Mouse (Mus musculus) left cerebral cortex, adult 8-10 months (tissue): ENCODE results near the gene Nectin1. TPM values are rescaled to one million over a fixed set of nuclear protein-coding genes. Genes with fewer than 3 reads are reported as not detected.
A peak's percentile ranks its signal among the peaks of the same experiment; 100 is the strongest.

Experiments used
- DNase-seq, 2 experiments: peaks; one replicate each; pipeline ENCODE4 v3.0.0; 2022; ENCODE audit warnings: low spot score in 2 of 2
- total RNA-seq, 4 experiments: library from RNA; stranded (reverse); gene quantifications; 2 replicates each; pipeline ENCODE4 v1.2.4; 2022

Nectin1 gene
- total RNA-seq, 4 experiments from 2014 or later, result 53.8 to 66.5 (median 60.4) TPM

GRCm38 (mm10) chr9:43797746-43798145 lies 54.0 kb downstream of the Nectin1 start:
- DNase-seq, result no peak

GRCm38 (mm10) chr9:43800525-43800924 lies 56.7 kb downstream of the Nectin1 start:
- DNase-seq, result no peak

- DNase-seq, result peak; percentile 19 to 58
These were observed 58.1 kb downstream of the Nectin1 start for GRCm38 (mm10) chr9:43801911-43802310.

- DNase-seq, result no peak
These were observed 63.8 kb downstream of the Nectin1 start for GRCm38 (mm10) chr9:43807565-43807964.

- DNase-seq, result no peak
These were observed 64.3 kb downstream of the Nectin1 start for GRCm38 (mm10) chr9:43808099-43808498.

GRCm38 (mm10) chr9:43808546-43808945 lies 64.8 kb downstream of the Nectin1 start:
- DNase-seq, result no peak

GRCm38 (mm10) chr9:43813156-43813555 lies 69.4 kb downstream of the Nectin1 start:
- DNase-seq, result no peak

GRCm38 (mm10) chr9:43822206-43822605 lies 78.4 kb downstream of the Nectin1 start:
- no peak for DNase-seq

GRCm38 (mm10) chr9:43825178-43825577 lies 81.4 kb downstream of the Nectin1 start:
- no peak for DNase-seq

- DNase-seq, result no peak
These were observed 82.9 kb downstream of the Nectin1 start for GRCm38 (mm10) chr9:43826558-43827253.

GRCm38 (mm10) chr9:43827593-43827992 lies 83.8 kb downstream of the Nectin1 start:
- peak in 1 of 2 experiments; percentile 30 for DNase-seq

- DNase-seq, result no peak
These were observed 85.2 kb downstream of the Nectin1 start for GRCm38 (mm10) chr9:43828960-43829359.

- DNase-seq, result no peak
These were observed 89.4 kb downstream of the Nectin1 start for GRCm38 (mm10) chr9:43833232-43833631.

GRCm38 (mm10) chr9:43834283-43834682 lies 90.5 kb downstream of the Nectin1 start:
- DNase-seq, result no peak

- no peak for DNase-seq
These were observed 94.8 kb downstream of the Nectin1 start for GRCm38 (mm10) chr9:43838561-43838960.

- no peak for DNase-seq
These were observed 99.3 kb downstream of the Nectin1 start for GRCm38 (mm10) chr9:43842921-43843577.

GRCm38 (mm10) chr9:43843711-43844127 lies 99.9 kb downstream of the Nectin1 start:
- no peak for DNase-seq

- peak in 1 of 2 experiments; percentile 57 for DNase-seq
These were observed 102.1 kb downstream of the Nectin1 start for GRCm38 (mm10) chr9:43845660-43846455.

GRCm38 (mm10) chr9:43847861-43848260 lies 104.1 kb downstream of the Nectin1 start:
- DNase-seq, result peak in 1 of 2 experiments; percentile 79

GRCm38 (mm10) chr9:43850281-43850680 lies 106.5 kb downstream of the Nectin1 start:
- DNase-seq, result no peak

- no peak for DNase-seq
These were observed 107.4 kb downstream of the Nectin1 start for GRCm38 (mm10) chr9:43851154-43851553.

GRCm38 (mm10) chr9:43855887-43856286 lies 112.1 kb downstream of the Nectin1 start:
- DNase-seq, result no peak
